ENCODE assay signal across 17 mouse cellular contexts in genomic region chr13:18580718-18581550, GRCm38 (mm10).
DNase-seq lines count a peak whose midpoint lies in the region; ATAC-seq and TF ChIP-seq lines count a peak whose summit lies in the region.
"Had no signal": no experiment of that assay in that cellular context is flagged by ENCODE, and none has a peak within 500 bp of the region (broad histone marks: within the 10 kb centered on the region; RNA-seq: fewer than 3 reads in every experiment).

No protein-coding gene starts in this region.

- TF ChIP-seq CTCF in lung, postnatal 0 days (IDR thresholded peaks at IDR 0.05), result no peak

- peak overlapping the region; percentile 26 for H3K4me2 ChIP-seq in midbrain, embryonic 13.5 days (replicated peaks)
- H3K4me2 ChIP-seq in lung, postnatal 0 days (replicated peaks; ENCODE audit: low read depth, low read length), result no peak overlapping the region
- H3K4me2 ChIP-seq: limb, embryonic 13.5 days; neural tube, embryonic 12.5 days had no signal

- H3K9me3 ChIP-seq in hindbrain, embryonic 10.5 days, result no peaks in the 10 kb centered on the region
- H3K9me3 ChIP-seq in midbrain, embryonic 13.5 days, result no peaks in the 10 kb centered on the region
- no peaks in the 10 kb centered on the region for H3K9me3 ChIP-seq in lung, postnatal 0 days (ENCODE audit: low read length)
- H3K9me3 ChIP-seq: G1E; limb, embryonic 13.5 days; neural tube, embryonic 12.5 days had no signal

- H3K9ac ChIP-seq in midbrain, embryonic 13.5 days (replicated peaks), result 0 out of 2 replicates have a peak overlapping the region, but pooled peaks have one; percentile 23
- no peak overlapping the region for H3K9ac ChIP-seq in lung, postnatal 0 days (replicated peaks; ENCODE audit: low read depth)
- H3K9ac ChIP-seq: limb, embryonic 13.5 days; liver, postnatal 0 days; neural tube, embryonic 12.5 days had no signal

- ATAC-seq in midbrain, embryonic 13.5 days, result peak; percentile 65
- ATAC-seq in lung, postnatal 0 days, result no peak
- ATAC-seq: intestine, embryonic 16.5 days; liver, postnatal 0 days had no signal

- no peak for TF ChIP-seq EP300 in lung, postnatal 0 days (IDR thresholded peaks at IDR 0.05)

- no peaks in the 10 kb centered on the region for H3K27me3 ChIP-seq in hindbrain, embryonic 10.5 days (ENCODE audit: insufficient read depth, poor library complexity, severe bottlenecking)
- 0 out of 2 replicates have a peak, but pooled peaks cover 4% of the 10 kb centered on the region for H3K27me3 ChIP-seq in midbrain, embryonic 13.5 days
- H3K27me3 ChIP-seq in lung, postnatal 0 days (replicated peaks; ENCODE audit: insufficient read depth, low read length), result no peaks in the 10 kb centered on the region
- H3K27me3 ChIP-seq: limb, embryonic 13.5 days; neural tube, embryonic 12.5 days had no signal

- peak; percentile 9 for DNase-seq in embryo, embryonic 10.5 days (ENCODE audit: low spot score)
- no peak for DNase-seq in embryo, embryonic 9.5 days (ENCODE audit: extremely low spot score)
- peak; percentile 22 for DNase-seq in R1 (ENCODE audit: low read depth, low spot score)
- peak; percentile 4 for DNase-seq in hindbrain, embryonic 10.5 days (ENCODE audit: low spot score)
- DNase-seq in urinary bladder, postnatal 10 days (ENCODE audit: low spot score), result no peak
- no peak for DNase-seq in kidney, adult 18-20 months
- no peak for DNase-seq in lung, postnatal 0 days (ENCODE audit: low spot score)
- DNase-seq: B cell, adult 2 months; gastrocnemius, postnatal 14 days; kidney, postnatal 25 days; liver, postnatal 0 days had no signal

- H3K4me3 ChIP-seq in hindbrain, embryonic 10.5 days, result peak overlapping the region; percentile 14; the same call in 1 of the 2 replicates
- no peak overlapping the region; the same call in 1 of the 2 replicates for H3K4me3 ChIP-seq in midbrain, embryonic 13.5 days (replicated peaks)
- H3K4me3 ChIP-seq in lung, postnatal 0 days (ENCODE audit: low read depth, low read length), result no peak overlapping the region
- H3K4me3 ChIP-seq: erythroblast, embryonic 14.5 days; limb, embryonic 13.5 days; neural tube, embryonic 12.5 days had no signal

- 39% methylated on average over 19 of the region's 19 CpGs for WGBS in hindbrain, embryonic 10.5 days
- 36% methylated on average over 19 of the region's 19 CpGs for WGBS in midbrain, embryonic 13.5 days
- WGBS in lung, postnatal 0 days, result 43% methylated on average over 19 of the region's 19 CpGs

- H3K27ac ChIP-seq in hindbrain, embryonic 10.5 days, result no peak overlapping the region; the same call in 1 of the 2 replicates
- H3K27ac ChIP-seq in midbrain, embryonic 13.5 days, result peak overlapping the region; percentile 4; the same call in 1 of the 2 replicates
- no peak overlapping the region for H3K27ac ChIP-seq in lung, postnatal 0 days (ENCODE audit: low read length)
- H3K27ac ChIP-seq: limb, embryonic 13.5 days; neural tube, embryonic 12.5 days had no signal

- peaks cover 12% of the 10 kb centered on the region; the same call in 1 of the 2 replicates for H3K4me1 ChIP-seq in hindbrain, embryonic 10.5 days (replicated peaks)
- H3K4me1 ChIP-seq in midbrain, embryonic 13.5 days (replicated peaks), result peaks cover 14% of the 10 kb centered on the region
- H3K4me1 ChIP-seq in lung, postnatal 0 days (ENCODE audit: insufficient read depth, low read depth, low read length), result no peaks in the 10 kb centered on the region
- H3K4me1 ChIP-seq: limb, embryonic 13.5 days; neural tube, embryonic 12.5 days had no signal

- H3K36me3 ChIP-seq in hindbrain, embryonic 10.5 days, result no peaks in the 10 kb centered on the region
- H3K36me3 ChIP-seq in midbrain, embryonic 13.5 days, result no peaks in the 10 kb centered on the region
- no peaks in the 10 kb centered on the region for H3K36me3 ChIP-seq in lung, postnatal 0 days (ENCODE audit: insufficient read depth, low read length)
- H3K36me3 ChIP-seq: G1E; limb, embryonic 13.5 days; neural tube, embryonic 12.5 days had no signal

Comparison
In these comparisons a context has a peak if more than half of its experiments do, and no peak if none do; other contexts are left out.
1. DNase-seq: peak in embryo, embryonic 10.5 days (single experiment), R1 (single experiment) and hindbrain, embryonic 10.5 days (single experiment); none in embryo, embryonic 9.5 days (single experiment), urinary bladder, postnatal 10 days (single experiment), kidney, adult 18-20 months (single experiment) and lung, postnatal 0 days (single experiment).